Mouse (Mus musculus) G1E (cell line): ENCODE measurements around the gene Cxcl14.

Source experiments
- CTCF ChIP-seq: IDR thresholded peaks from 2 replicates; pipeline ENCODE4 v1.5.1; 2012; ENCODE audit warnings: low read depth, low read length, inconsistent platforms, mixed read lengths
- GATA1 ChIP-seq: IDR thresholded peaks from 2 replicates; pipeline ENCODE4 v1.6.1; 2012; ENCODE audit warnings: borderline replicate concordance, low read length, inconsistent platforms, mixed read lengths
- GATA2 ChIP-seq: IDR thresholded peaks from 2 replicates; pipeline ENCODE4 v1.6.1; 2012; ENCODE audit warnings: low read depth, low read length, inconsistent platforms, borderline replicate concordance

- TF ChIP-seq CTCF (no peak), GATA1 (no peak), GATA2 (no peak)
These were observed 25.3 kb upstream of the Cxcl14 start for GRCm38 (mm10) chr13:56321635-56322034.
